Mouse (Mus musculus) lung, postnatal 10 days (tissue): ENCODE data around the gene Swap70.
A peak's percentile ranks its signal among the peaks of the same experiment; 100 is the strongest.
"Not testable (repeated sequence)": the region's sequence is repeated elsewhere in the genome, so short reads cannot be mapped to it uniquely, and the experiment has no call there.

ENCODE experiments used
- DNase-seq: peaks from one replicate; pipeline ENCODE4 v3.0.0; 2021

The Swap70 gene

DNA sequence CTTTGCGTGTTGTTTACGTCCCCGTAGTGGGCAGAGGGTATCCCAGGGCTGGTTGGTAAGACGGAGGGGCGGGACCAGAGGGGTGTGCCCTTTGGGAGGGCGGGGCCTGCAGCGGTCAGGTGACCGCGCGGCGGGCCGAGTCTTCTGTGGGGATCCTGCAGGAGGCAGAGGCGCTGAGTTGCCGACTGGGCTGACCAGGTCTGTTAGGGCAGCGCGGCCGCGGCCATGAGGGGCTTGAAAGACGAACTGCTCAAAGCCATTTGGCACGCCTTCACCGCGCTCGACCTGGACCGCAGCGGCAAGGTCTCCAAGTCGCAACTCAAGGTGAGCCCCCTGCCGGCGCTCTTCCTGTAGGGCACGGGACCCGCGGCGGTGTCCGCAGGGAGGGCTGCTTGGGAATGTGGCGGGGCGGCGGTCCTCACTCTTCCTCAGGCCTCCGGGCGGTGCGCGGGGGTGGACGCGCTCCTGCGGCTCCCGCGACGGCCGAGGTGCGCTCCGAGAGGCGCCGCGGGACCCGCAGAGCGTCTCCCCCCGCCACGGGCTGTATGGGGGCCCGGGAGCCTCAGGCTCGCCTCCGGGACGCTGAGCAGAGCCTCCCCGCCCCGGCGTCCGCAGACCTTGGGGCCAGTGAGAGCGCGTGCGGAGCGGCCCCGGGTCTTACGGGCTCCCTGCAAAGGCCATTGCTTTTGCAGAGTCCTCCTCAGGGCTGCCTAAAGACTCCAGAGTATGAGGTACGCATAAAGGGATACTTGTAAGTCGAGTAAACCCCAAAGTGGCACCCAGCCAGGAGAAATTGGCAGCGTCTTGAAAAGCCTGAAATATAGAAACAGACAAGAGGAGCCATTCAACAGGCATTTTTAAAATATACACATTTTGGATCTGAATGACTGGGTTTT is at the start of gene Swap70:
Swap70 (plus strand) TSS at position 126 of the 896 bp plus-strand sequence.
- DNase-seq, result peak; percentile 94

DNA sequence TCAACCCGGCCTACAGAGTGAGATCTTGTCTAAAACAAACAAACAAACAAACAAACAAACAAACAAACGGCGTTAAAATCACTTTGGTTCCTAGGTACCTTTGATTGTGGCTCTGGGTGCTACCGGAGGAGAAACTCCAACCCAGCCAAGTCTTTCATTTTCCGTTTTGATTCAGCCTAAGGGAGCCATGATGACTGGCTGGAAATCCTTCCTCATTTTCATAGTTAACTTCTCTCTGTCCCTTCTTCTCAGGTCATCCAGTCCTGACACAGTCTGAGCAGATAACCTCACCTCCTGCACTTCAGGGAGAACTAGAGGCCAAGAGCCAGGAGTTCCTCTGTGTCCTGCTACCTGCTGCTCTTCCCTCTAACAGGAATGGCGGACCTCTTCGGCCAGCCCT is 42.3 kb upstream of the Swap70 start:
- DNase-seq, result no peak

DNA sequence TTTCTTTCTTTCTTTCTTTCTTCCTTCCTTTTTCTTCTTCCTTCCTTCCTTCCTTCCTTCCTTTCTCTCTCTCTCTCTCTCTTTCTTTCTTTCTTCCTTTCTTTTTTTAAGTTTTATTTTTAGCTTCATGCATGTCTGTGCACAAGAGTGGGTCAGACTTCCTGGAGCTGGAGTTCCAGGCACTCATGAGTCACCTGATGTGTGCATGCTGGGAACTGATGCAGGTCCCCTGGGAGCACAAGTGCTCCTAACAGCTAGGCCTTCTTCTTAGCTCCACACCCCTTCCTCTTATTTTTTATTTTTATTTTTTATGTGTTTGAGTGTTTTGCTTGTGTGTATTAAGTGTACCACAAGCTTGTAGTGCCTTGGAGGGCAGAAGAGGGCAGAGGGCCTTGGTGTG is 40.9 kb upstream of the Swap70 start:
- DNase-seq, result no peak

DNA sequence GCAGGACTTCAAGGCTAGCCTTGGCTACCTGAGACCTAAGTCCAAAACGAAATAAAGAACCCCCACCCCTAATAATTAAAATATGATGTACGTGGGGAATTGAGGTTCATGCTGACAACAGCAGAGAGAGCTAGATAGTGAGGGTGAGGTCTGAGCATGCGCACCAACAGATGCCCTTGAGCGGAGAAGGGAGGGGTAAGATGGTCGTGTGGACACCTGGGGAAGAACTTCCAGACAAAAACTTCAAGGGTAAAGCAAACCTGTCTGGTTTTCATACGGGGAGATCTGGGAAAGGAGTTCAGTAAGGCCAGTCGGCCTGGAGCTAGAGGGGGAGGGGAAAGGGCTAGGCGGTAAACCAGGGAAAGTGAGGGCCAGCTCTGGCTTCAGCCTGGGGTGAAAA is 40.1 kb upstream of the Swap70 start:
- no peak for DNase-seq

DNA sequence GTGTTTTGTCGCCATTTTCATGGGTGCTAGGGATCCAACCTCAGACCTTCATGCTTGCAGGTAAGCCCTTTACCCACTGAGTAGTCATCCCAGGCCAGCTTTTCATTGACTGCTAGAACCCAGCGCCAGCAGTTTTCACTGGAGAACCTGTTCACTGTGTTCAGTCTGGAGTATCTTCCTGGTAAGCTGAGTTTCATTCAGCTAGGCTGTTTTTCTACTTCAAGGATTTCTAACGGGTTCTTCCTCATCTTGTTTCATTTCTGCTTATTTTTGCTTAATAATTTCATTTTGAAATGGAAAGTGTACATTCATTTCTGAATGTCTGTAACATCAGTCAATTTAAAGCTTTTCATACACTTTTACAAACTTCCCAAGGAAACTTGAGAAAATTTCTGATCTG is 36.9 kb upstream of the Swap70 start:
- no peak for DNase-seq

DNA sequence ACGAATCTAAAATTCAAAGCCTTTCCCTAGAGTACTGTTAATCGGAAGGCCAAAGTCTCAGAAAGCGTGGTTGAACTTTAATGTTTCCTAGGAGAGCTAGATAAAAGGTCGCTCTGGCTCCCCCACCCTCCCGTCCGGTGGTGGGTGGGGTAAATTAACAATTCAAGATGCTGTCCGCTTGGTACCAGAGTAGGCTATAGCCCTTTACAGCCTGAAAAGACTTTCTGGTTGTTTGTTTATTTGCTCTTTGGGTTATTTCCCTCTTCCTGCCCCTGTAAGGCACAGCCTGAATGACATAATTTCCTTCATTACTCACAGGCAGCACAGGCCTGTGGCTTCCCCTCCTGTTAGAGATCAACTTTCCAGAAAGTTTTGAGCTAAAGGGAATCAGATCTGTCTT is 31.6 kb upstream of the Swap70 start:
- DNase-seq, result peak; percentile 38

DNA sequence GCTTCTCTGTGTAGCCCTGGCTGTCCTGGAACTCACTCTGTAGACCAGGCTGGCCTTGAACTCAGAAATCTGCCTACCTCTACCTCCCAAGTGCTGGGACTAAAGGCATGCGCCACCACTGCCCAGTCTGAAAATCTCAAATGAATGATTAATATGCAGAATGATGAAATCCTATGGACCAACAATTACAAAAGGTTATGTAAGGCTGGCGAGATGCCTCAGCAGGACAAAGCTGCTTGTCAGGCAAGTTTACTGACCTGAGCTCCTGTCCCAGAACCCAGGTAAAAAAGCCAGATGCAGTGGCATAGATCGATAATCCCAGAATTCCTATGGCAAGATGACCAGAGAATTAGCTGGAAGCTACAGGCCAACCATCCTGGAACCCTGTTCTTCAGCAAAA is 28.3 kb upstream of the Swap70 start:
- DNase-seq, result no peak

DNA sequence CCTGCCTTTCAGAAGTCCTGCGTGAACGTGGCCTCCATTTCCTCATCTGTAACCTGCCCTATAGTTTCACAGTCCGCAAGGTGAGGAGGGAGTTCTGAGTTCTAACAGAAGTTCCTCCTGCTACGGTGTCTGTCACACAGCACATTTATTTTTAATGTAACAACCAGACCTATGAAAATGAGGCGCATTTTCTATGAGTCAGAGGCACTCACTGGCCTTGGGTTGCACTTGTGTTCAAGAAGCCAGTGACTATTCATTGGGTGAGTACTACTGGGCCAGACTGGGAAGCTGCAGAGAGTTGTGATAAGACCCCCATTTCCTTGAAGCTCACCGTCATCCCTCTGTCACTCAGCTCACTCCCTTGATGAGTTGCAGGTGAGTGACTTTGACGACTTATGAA is 24.3 kb upstream of the Swap70 start:
- no peak for DNase-seq

DNA sequence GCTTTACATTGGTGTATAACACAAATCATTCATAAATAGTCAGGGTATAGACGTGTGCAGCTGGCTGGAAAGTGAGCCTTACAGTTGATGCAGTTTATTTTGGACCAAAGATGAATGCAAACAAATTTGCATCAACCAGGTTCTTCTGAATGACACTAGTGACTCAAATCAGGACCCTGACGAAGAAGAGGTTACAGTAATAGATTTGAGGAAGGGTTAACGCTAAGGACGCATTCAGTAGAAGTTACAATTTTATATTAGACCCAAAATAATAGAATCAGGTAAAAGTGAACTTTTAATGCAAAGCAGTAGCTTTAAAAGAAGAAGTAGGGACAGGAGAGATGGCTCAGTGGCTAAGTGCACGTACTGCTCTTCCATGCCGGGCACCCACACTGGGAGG is 19.6 kb upstream of the Swap70 start:
- DNase-seq, result no peak

DNA sequence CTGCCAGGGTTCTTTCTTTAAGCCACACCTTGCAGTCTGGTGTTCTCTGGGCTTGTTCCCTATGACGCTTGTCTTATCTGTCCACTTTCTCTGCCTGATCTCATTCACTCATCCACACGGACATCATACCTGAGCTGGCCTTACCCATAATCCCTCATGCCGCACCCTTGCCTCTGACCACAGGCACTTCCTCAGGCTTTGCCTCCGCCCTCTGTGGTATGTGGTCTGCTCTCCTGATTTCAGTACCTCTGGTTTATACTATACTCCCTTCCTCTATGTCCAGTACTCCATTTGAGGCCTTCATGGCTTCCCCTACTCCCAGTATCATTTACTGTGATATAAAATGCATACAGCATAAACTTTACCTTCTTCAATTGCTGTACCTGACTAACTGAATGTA is 17.3 kb upstream of the Swap70 start:
- no peak for DNase-seq

DNA sequence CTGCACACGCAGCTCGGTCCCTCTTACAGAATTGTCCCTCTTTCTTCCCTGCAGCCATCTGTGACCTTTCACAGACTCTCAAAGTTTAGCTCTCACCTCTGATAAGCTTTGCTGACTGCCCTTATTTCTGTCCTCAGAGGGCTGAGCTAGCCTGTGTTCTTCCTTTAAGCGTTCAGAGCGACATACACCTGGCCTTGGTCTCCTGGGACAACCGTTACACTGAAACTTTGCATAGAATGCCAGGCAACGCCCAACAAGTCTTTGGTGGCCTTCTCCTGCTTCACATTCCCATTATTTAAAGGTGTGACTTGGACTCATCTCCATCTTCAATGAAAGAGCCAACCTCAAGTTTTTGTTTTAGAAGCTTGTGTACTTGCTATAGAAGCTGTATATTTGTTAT is 13.2 kb upstream of the Swap70 start:
- no peak for DNase-seq

DNA sequence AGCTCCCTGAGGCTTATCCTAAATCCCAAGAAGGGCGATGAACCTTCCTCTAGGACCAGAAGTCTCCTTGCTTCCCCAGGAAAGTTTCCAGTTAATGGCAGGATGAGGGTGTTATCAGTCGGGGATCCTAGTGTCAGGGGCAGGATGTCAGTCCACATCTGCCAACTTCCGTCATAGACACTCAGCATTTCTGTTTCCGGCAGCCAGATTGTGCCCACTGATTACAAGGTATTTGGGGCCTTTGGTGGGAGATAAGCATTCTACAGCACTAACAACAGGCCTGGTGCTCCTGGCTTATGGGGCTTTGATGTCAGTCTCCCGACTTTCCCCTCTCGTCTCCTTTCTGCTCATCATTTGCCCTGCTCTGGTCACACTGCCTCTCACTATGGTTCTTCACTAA is 12.1 kb upstream of the Swap70 start:
- DNase-seq, result peak; percentile 49

DNA sequence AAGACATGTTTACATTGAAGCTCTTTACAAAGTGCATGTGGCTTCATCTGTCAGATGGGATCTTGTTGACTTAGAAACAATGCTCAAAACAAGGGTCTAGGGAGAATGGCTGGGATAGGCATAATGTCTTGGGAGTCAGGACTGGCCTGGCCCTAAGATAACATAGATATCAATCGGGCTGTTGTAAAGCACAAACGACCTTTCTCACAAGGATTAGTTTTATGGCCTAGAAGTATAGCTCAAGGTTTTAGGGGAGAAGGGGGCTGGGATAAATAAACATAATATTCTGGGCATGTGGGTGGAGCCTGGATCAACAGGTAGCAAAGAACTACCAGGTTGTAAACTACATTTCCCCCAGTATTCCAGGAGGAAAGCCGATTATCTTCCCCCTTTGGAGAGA is 10.5 kb upstream of the Swap70 start:
- DNase-seq, result no peak

DNA sequence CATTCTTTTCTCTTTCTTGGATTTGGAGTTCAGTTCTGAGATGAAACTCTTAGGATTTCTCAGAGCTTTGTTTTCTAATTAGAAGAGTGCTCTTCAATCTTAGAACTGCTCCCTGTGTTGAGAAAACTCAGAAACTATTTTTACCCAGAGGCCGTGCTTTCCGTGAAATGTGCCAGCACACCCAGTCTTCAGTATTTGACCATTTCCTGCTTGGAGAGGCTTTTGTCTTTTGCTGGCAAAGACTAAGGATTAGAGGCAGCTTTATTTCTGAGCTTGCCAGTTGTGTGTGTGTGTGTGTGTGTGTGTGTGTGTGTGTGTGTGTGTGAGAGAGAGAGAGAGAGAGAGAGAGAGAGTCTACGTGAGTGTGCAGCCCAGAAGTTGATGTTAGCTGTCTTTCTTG is 6.6 kb upstream of the Swap70 start:
- peak; percentile 74 for DNase-seq

DNA sequence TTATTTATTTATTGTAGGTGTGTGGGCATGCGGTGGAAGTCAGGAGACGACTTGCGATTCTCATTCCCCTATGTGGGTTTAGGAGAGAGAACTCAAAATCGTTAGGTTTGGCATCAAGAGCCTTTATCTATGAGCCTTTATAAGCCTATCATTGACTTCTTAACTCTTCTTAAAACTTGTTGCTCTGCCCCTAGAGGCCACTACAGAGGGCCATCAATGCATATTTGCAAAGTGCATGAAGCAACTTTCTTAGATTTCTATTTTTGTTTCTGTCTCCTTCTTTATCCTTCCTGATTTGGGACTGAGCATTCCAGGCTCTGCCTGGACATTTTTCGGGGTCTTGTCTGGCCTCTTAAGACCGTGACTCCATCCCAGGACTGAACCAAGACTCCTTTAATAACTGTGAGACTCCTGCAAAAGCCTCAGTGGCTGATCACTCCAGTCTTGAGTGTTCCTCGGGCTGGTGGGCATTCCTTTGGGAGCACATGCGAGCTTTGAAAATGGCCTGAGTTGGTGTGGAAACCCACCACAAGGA is 393 bp upstream of the Swap70 start:
- DNase-seq, result peak; percentile 50

DNA sequence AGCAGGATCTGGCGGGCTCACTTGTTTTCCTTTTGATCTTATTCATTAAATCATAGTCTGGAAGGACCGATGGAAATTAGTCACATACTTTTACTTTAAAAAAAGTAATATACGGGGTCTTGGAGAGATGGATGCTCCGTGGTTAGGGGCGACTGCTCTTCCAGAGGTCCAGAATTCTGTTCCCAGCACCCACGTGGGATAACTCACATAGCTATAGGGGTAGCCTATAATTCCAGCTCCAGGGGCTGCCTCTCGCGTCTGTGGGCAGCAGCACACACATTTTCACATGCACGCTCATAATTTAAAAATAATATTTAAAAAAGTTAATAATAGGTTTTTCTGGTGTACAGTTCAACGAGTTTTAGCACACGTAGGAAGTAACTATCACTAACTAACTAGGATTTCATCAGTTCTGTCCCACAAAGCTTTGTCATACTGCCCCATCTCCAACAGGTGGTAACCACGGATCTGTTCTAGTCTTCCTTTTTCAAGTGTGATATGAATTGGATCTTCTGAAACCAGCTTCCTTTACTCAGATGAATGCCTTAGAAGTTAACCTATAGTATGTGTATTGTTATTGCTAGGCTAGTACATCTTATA is 1.2 kb downstream of the Swap70 start:
- DNase-seq, result no peak

DNA sequence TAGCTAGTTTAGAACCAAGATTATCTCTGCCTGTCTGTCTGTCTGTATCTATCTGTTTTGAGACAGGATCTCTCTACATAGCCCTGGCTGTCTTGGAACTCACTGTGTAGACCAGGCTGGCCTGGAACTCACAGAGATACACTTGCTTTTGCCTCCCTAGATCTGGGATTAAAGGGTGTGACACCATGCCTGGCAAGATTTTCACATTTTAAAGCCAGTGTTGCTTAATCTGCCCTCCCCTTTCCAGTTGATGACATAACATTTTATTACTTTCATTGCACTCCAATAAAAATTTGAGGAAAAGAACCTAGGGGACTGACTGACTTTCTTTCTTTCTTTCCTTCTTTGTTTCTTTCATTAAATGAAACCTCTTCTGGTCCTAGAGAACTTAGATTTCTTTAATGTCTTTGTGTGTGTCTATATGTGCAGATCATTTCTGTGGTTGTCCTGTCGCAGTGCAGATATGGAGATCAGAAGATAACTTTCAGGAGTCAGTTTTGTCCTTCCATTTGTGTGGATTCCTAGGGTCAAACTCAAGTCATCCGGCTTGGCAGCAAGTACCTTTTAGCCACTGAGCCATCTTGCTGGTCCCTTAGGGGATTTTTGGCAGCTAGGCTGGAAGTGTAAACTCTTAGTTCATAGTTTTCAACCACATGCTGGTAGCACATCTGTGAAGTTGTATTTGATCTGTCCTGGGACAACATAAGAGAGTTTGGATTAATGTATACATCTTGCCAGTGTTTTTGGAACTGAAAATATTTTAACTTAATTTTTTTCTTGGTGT is 2.4 kb downstream of the Swap70 start:
- DNase-seq, result peak; percentile 29

DNA sequence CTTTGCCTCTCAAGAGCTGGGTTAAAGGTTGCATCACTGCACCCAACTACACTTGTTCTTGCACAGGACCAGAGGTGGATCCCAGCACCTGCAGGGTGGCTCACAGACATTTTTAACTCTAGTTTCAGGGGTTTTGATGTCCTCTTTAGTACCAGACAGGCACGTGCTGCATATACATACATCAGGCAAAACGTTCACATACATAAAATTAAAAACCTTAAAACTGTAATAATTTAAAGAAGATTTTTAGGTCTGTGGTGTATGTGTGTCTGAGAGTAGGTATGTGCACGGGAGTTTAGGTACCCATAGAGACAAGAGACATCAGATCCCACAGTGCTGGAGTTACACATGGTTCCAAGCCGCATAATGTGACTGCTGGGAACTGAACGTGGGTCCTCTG is 5.0 kb downstream of the Swap70 start:
- DNase-seq, result no peak

DNA sequence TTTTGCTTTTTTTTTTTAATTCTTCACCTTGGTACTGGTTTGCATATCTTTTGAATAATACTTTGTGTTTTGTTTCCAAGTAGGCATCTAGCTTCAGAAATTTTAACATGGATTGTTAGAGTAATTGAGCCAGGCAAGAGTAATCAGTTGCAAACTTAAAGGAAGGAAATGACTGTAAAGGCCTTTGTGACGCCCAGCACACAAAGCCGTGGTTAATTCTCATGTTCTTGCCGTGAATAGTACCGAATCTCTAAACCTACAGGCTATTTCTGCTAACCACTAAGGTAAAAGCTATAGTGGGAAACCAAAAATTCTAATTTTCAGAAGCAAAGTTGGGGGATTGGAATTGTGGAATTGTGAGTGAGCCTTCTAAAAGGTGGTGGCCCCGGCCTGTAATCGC is 8.5 kb downstream of the Swap70 start:
- no peak for DNase-seq

DNA sequence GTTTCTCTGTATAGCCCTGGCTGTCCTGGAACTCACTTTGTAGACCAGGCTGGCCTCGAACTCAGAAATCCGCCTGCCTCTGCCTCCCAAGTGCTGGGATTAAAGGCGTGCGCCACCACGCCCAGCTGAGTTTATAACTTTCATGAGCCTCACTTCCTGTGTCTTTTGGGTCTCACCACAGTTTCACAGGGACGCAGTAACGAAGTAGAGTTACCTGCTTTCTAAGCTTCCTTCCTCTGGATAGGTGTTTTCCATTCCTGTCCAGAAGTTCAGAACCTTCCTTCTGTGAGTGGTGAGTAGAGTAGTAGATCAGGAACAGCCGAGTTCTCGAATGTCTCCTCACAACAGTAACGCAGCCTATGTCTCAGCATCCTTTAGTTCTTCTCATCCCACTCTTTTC is 9.6 kb downstream of the Swap70 start:
- DNase-seq, result not testable (repeated sequence)

DNA sequence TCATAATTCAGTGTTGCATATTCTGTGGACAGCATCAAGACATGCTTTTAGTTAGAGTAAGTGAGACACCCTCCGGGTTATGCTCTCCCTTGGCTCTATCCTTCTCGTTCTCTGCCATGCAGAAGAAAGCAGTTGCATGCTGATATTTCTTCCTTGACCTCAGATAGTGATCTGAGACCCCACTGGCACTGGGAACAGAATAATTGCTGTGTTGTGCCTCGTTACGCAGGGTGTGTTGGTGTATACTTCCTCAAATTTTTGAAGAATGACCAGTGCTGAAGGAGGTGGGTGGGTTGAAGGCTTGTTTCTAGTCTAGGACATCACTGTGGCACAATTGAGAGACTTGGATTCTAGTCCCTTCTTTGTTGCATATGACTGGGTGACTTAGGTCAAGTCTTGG is 14.6 kb downstream of the Swap70 start:
- no peak for DNase-seq

DNA sequence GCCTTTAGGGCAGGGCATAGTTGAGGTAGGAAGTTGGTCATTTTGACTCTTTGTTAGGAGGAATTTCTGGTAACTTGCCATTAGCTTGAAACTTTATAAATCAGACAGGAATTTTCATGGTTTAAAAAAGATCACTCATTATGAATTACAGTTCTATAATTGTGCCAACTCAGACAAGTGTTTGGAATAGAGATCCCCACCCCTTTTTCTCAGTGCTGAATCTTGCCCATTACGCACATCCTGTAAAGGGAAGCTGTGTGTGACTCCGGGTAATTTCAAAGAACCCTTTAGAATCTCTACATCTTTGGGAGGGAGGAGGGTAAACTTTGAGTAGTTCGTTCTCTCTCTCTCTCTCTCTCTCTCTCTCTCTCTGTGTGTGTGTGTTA is 15.9 kb downstream of the Swap70 start:
- DNase-seq, result peak; percentile 36

DNA sequence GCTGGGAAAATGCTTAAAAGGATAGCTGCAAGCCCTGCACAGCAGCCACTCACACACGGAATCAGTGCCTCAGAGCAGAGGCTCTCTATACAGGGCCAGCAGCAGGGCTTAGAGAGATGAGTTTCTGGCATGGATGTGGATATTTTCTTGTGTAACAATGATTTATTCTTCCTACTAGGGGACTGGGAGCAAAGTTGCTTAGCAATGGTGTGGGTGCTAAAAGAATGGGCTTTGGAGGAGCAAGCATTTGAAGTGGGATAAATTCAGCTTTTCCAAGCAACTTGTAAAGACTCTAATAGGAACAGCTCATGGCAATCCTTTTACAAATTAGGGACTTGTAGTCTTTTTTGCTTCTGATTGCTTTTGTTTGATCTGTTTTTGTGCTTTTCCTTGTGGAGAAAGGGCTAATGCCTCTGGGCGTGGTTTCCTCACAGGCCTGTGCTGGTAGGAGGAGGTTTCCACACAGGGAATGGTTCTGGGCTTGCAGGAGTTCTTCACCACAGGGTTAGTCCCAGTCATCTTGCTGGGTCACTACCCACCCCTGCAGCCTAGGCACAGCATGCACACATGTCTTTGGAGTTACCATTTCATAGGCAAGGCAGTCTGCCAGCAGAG is 16.4 kb downstream of the Swap70 start:
- peak; percentile 54 for DNase-seq
